Mouse (Mus musculus): ENCODE data around the gene Epo.

DNA sequence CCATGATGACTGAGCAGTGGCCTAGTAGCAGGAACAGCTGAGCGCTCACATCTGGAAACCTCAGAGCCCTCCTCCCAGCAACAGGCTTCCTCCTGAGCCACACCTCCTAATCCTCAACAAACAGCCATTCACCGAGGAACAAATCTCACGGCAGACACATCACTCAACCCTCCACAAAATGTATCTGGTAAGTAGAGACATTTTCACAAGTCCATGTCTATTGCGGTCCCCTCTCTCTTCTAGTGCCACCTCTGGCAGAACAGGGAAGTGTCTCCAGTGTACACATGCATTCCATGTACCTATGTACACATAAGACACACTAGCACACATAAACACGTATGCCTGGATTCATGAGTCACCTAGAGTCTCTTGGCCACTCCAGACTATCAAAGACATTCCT is 18.1 kb upstream of the Epo start:
- TF ChIP-seq CTCF (conservative IDR thresholded peaks at IDR 0.05; ENCODE audit: low read length), result peak; percentile 61
- TF ChIP-seq NANOG (IDR thresholded peaks at IDR 0.05; ENCODE audit: borderline replicate concordance, low read length), result no peak
